Mouse (Mus musculus): ENCODE results near the gene Zbtb4.

- TF ChIP-seq CTCF (IDR thresholded peaks at IDR 0.05; ENCODE audit: borderline replicate concordance, insufficient read depth, low read depth, low read length) = no peak
- no peak for TF ChIP-seq POLR2A (IDR thresholded peaks at IDR 0.05; ENCODE audit: borderline replicate concordance, insufficient read depth, low read length)
Measured at GRCm38 (mm10) chr11:69804972-69805909, 39.5 kb downstream of the Zbtb4 start, which contains the start of gene Tmem102.
